Mouse (Mus musculus): Measurements from ENCODE around the gene Sec61a1.

The Sec61a1 gene

GRCm38 (mm10) chr6:88518404-88519263, at the start of gene Sec61a1:
TSS of gene Sec61a1 (minus strand) at chr6:88518905.
- peak; percentile 85 for DNase-seq (ENCODE audit: low read depth, low spot score)

GRCm38 (mm10) chr6:88566676-88567075, 48.0 kb upstream of the Sec61a1 start:
- DNase-seq (ENCODE audit: low read depth, low spot score), result no peak

GRCm38 (mm10) chr6:88565033-88565432, 46.3 kb upstream of the Sec61a1 start:
- DNase-seq (ENCODE audit: low read depth, low spot score), result no peak

GRCm38 (mm10) chr6:88560156-88560555, 41.5 kb upstream of the Sec61a1 start:
- no peak for DNase-seq (ENCODE audit: low read depth, low spot score)

- no peak for DNase-seq (ENCODE audit: low read depth, low spot score)
Observed at GRCm38 (mm10) chr6:88559688-88560087, 41.0 kb upstream of the Sec61a1 start.

GRCm38 (mm10) chr6:88558076-88558475, 39.4 kb upstream of the Sec61a1 start:
- no peak for DNase-seq (ENCODE audit: low read depth, low spot score)

GRCm38 (mm10) chr6:88557548-88557947, 38.8 kb upstream of the Sec61a1 start:
- no peak for DNase-seq (ENCODE audit: low read depth, low spot score)

- no peak for DNase-seq (ENCODE audit: low read depth, low spot score)
Observed at GRCm38 (mm10) chr6:88549916-88550315, 31.2 kb upstream of the Sec61a1 start.

- peak; percentile 47 for DNase-seq (ENCODE audit: low read depth, low spot score)
Observed at GRCm38 (mm10) chr6:88549137-88549814, 30.6 kb upstream of the Sec61a1 start.

- DNase-seq (ENCODE audit: low read depth, low spot score), result no peak
Observed at GRCm38 (mm10) chr6:88548405-88549049, 29.8 kb upstream of the Sec61a1 start.

GRCm38 (mm10) chr6:88545397-88545790, 26.7 kb upstream of the Sec61a1 start:
- DNase-seq (ENCODE audit: low read depth, low spot score), result no peak

- no peak for DNase-seq (ENCODE audit: low read depth, low spot score)
Observed at GRCm38 (mm10) chr6:88544644-88545396, 26.1 kb upstream of the Sec61a1 start.

GRCm38 (mm10) chr6:88544241-88544640, 25.5 kb upstream of the Sec61a1 start:
- no peak for DNase-seq (ENCODE audit: low read depth, low spot score)

GRCm38 (mm10) chr6:88540093-88540755, 21.5 kb upstream of the Sec61a1 start:
- DNase-seq (ENCODE audit: low read depth, low spot score), result no peak

GRCm38 (mm10) chr6:88530306-88530705, 11.6 kb upstream of the Sec61a1 start:
- DNase-seq (ENCODE audit: low read depth, low spot score), result no peak

GRCm38 (mm10) chr6:88524056-88524455, 5.4 kb upstream of the Sec61a1 start:
- DNase-seq (ENCODE audit: low read depth, low spot score), result no peak

- no peak for DNase-seq (ENCODE audit: low read depth, low spot score)
Observed at GRCm38 (mm10) chr6:88523451-88523850, 4.7 kb upstream of the Sec61a1 start.

GRCm38 (mm10) chr6:88523043-88523442, 4.3 kb upstream of the Sec61a1 start:
- no peak for DNase-seq (ENCODE audit: low read depth, low spot score)

GRCm38 (mm10) chr6:88522606-88523005, 3.9 kb upstream of the Sec61a1 start:
- no peak for DNase-seq (ENCODE audit: low read depth, low spot score)

- DNase-seq (ENCODE audit: low read depth, low spot score), result no peak
Observed at GRCm38 (mm10) chr6:88521821-88522220, 3.1 kb upstream of the Sec61a1 start.
